Mouse (Mus musculus) MEL (cell line): ENCODE measurements around the gene Rph3al. TPM values are rescaled to one million over a fixed set of nuclear protein-coding genes. Genes with fewer than 3 reads are reported as not detected.

ENCODE experiments used
- DNase-seq: peaks from one replicate; pipeline ENCODE4 v3.0.0; 2011; ENCODE audit warnings: low read depth, low spot score
- H3K27ac ChIP-seq: 2 replicates; pipeline ENCODE4 v1.5.1; 2012; ENCODE audit warnings: low read depth, mild to moderate bottlenecking, control low read depth, low read length, moderate library complexity; ENCODE audit not compliant: control insufficient read depth
- H3K27me3 ChIP-seq, 2 experiments: fragments of 150-350 bp in 1 of 2; sonication (generic) in 1 of 2; 2 replicates each; pipeline ENCODE4 v1.6.1; 2012; ENCODE audit warnings: low read length in 2 of 2, mild to moderate bottlenecking in 2 of 2, improper control_type of control experiment in 1 of 2, moderate library complexity in 1 of 2; ENCODE audit not compliant: insufficient read depth in 2 of 2, control insufficient read depth in 1 of 2
- H3K36me3 ChIP-seq, 2 experiments: 2 replicates each; pipeline ENCODE4 v1.6.1; 2012 to 2014; ENCODE audit warnings: low read length in 2 of 2, improper control_type of control experiment in 1 of 2, inconsistent platforms in 1 of 2, mild to moderate bottlenecking in 1 of 2; ENCODE audit not compliant: insufficient read depth in 2 of 2, control insufficient read depth in 1 of 2
- H3K4me1 ChIP-seq, 2 experiments: fragments of 150-350 bp in 1 of 2; sonication (generic) in 1 of 2; 2 replicates each; pipeline ENCODE4 v1.6.1; 2012; ENCODE audit warnings: low read length in 2 of 2, improper control_type of control experiment in 1 of 2, mild to moderate bottlenecking in 1 of 2; ENCODE audit not compliant: insufficient read depth in 2 of 2, control insufficient read depth in 1 of 2
- H3K4me3 ChIP-seq, 2 experiments: fragments of 150-350 bp in 1 of 2; sonication (generic) in 1 of 2; 2 replicates each; pipeline ENCODE4 v1.5.1; 2012; ENCODE audit warnings: low read depth in 2 of 2, low read length in 2 of 2, mild to moderate bottlenecking in 2 of 2, moderate library complexity in 2 of 2, control low read depth in 1 of 2, improper control_type of control experiment in 1 of 2; ENCODE audit not compliant: control insufficient read depth in 1 of 2, insufficient read depth in 1 of 2
- H3K79me2 ChIP-seq: 2 replicates; pipeline ENCODE4 v1.6.1; 2012; ENCODE audit warnings: mild to moderate bottlenecking, low read length, moderate library complexity; ENCODE audit not compliant: control insufficient read depth, poor library complexity, insufficient read depth
- H3K9ac ChIP-seq: 2 replicates; pipeline ENCODE4 v1.6.1; 2012; ENCODE audit warnings: low read depth, mild to moderate bottlenecking, control low read depth, low read length, moderate library complexity; ENCODE audit not compliant: control insufficient read depth, poor library complexity, severe bottlenecking
- H3K9me3 ChIP-seq: fragments of 150-350 bp; sonication (generic); replicated peaks from 2 replicates; pipeline ENCODE4 v1.6.1; 2012; ENCODE audit warnings: mild to moderate bottlenecking, low read length, improper control_type of control experiment, moderate library complexity; ENCODE audit not compliant: insufficient read depth
- BHLHE40 ChIP-seq: IDR thresholded peaks from 2 replicates; pipeline ENCODE4 v1.6.1; 2012; ENCODE audit warnings: low read depth, mild to moderate bottlenecking, inconsistent platforms, low read length, improper control_type of control experiment, borderline replicate concordance
- CHD1 ChIP-seq: IDR thresholded peaks from 2 replicates; pipeline ENCODE4 v1.6.1; 2012; ENCODE audit warnings: low read depth, mild to moderate bottlenecking, inconsistent platforms, low read length, improper control_type of control experiment
- ELF1 ChIP-seq: IDR thresholded peaks from 2 replicates; pipeline ENCODE4 v1.6.1; 2014; ENCODE audit warnings: low read depth, mild to moderate bottlenecking, inconsistent platforms, low read length, improper control_type of control experiment, moderate library complexity
- EP300 ChIP-seq, 2 experiments: IDR thresholded peaks; 2 replicates each; pipeline ENCODE4 v1.6.1; 2011; ENCODE audit warnings: improper control_type of control experiment in 2 of 2, low read length in 2 of 2, low read depth in 1 of 2, mild to moderate bottlenecking in 1 of 2
- GABPA ChIP-seq: IDR thresholded peaks from 2 replicates; pipeline ENCODE4 v1.6.1; 2012; ENCODE audit warnings: low read depth, mild to moderate bottlenecking, inconsistent platforms, low read length, improper control_type of control experiment, moderate library complexity
- JUND ChIP-seq: IDR thresholded peaks from 2 replicates; pipeline ENCODE4 v1.6.1; 2011; ENCODE audit warnings: low read depth, mild to moderate bottlenecking, improper control_type of control experiment, low read length
- MAFK ChIP-seq: IDR thresholded peaks from 2 replicates; pipeline ENCODE4 v1.6.1; 2011; ENCODE audit warnings: low read depth, mild to moderate bottlenecking, low read length, improper control_type of control experiment, borderline replicate concordance
- MXI1 ChIP-seq: IDR thresholded peaks from 2 replicates; pipeline ENCODE4 v1.6.1; 2011; ENCODE audit warnings: mild to moderate bottlenecking, low read depth, low read length, improper control_type of control experiment
- MYC ChIP-seq: IDR thresholded peaks from 2 replicates; pipeline ENCODE4 v1.6.1; 2011; ENCODE audit warnings: low read depth, mild to moderate bottlenecking, low read length, improper control_type of control experiment, moderate library complexity
- NELFE ChIP-seq: IDR thresholded peaks from 2 replicates; pipeline ENCODE4 v1.6.1; 2011; ENCODE audit warnings: low read depth, low read length, improper control_type of control experiment
- POLR2AphosphoS2 ChIP-seq: IDR thresholded peaks from 2 replicates; pipeline ENCODE4 v1.6.1; 2011; ENCODE audit warnings: low read length, improper control_type of control experiment
- SIN3A ChIP-seq: IDR thresholded peaks from 2 replicates; pipeline ENCODE4 v1.6.1; 2012; ENCODE audit warnings: low read length, improper control_type of control experiment, inconsistent platforms
- TBP ChIP-seq: IDR thresholded peaks from 2 replicates; pipeline ENCODE4 v1.8.0; 2011; ENCODE audit warnings: low read depth, low read length, improper control_type of control experiment
- TCF12 ChIP-seq: IDR thresholded peaks from 2 replicates; pipeline ENCODE4 v1.6.1; 2014; ENCODE audit warnings: low read depth, mild to moderate bottlenecking, inconsistent platforms, low read length, improper control_type of control experiment, moderate library complexity
- USF1 ChIP-seq: IDR thresholded peaks from 2 replicates; pipeline ENCODE4 v1.6.1; 2014; ENCODE audit warnings: low read depth, mild to moderate bottlenecking, inconsistent platforms, low read length, improper control_type of control experiment, moderate library complexity
- ZC3H11A ChIP-seq: IDR thresholded peaks from 2 replicates; pipeline ENCODE4 v1.6.1; 2012; ENCODE audit warnings: low read depth, mild to moderate bottlenecking, inconsistent platforms, low read length, improper control_type of control experiment
- ZNF384 ChIP-seq: IDR thresholded peaks from 2 replicates; pipeline ENCODE4 v1.6.1; 2012; ENCODE audit warnings: low read depth, mild to moderate bottlenecking, inconsistent platforms, low read length, improper control_type of control experiment
- polyA plus RNA-seq, 2 experiments: library from polyadenylated mRNA; stranded (reverse) in 1 of 2; unstranded in 1 of 2; fragments of >175 nt in 1 of 2; fragments of >200 nt in 1 of 2; gene quantifications; 2 replicates each; pipeline versions ENCODE4 v1.2.1 to v1.2.4; 2012; ENCODE audit warnings: low replicate concordance in 2 of 2, low read depth in 1 of 2; ENCODE audit not compliant: insufficient read length in 2 of 2, insufficient read depth in 1 of 2, missing spikeins in 1 of 2
- total RNA-seq: library from RNA; depleted of rRNA; stranded (reverse); fragments of 300-350 nt; gene quantifications from 2 replicates; pipeline ENCODE4 v1.2.3, GENCODE M21; 2012

Rph3al gene
- total and polyA plus RNA-seq, 3 experiments = 9.4 to 23.0 TPM; not detected in 1

DNA sequence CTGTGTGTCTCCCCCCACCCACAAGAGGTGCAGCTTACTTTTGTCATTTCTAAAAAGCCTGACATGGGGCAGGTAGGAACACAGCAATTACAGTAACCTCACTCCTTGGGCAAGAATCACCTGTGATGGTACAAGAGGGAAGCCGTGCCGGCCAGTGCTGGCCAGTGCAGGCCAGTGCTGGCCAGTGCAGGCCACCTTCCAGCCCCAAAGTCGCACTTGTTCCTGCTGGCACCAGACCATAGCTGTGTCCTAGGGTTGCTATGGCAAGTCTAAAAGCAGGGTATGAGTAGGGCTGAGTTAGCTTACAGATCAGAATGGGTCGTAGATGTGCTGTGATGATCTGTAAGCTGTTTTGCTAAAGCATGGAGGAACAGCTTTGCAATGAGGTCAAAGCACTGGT lies 15.5 kb downstream of the Rph3al start:
- no peak overlapping the region for H3K4me3 ChIP-seq
- H3K79me2 ChIP-seq = no peaks in the 10 kb centered on the region
- peaks cover 25 to 33% of the 10 kb centered on the region in 2 experiments for H3K4me1 ChIP-seq
- TF ChIP-seq USF1 (no peak), GABPA (no peak), MYC (no peak), EP300 (IDR thresholded peaks at IDR 0.05; ENCODE audit: low read depth in 1 of 2, low read length in 2 of 2) (no peak), ELF1 (no peak), TBP (no peak), MXI1 (no peak)
- TF ChIP-seq, all 39 proteins: peak for 0
- Histone ChIP-seq H3K9me3 (no peaks in the 10 kb centered on the region), H3K36me3 (peaks cover 0 to 15% of the 10 kb centered on the region in 2 experiments; a peak in 2 of 4 replicates), H3K27me3 (no peaks in the 10 kb centered on the region), H3K9ac (no peak overlapping the region), H3K27ac (no peak overlapping the region)
- DNase-seq = no peak

GRCm38 (mm10) chr11:75919139-75919538 lies 19.1 kb downstream of the Rph3al start:
- H3K27me3 ChIP-seq = no peaks in the 10 kb centered on the region
- H3K79me2 ChIP-seq = no peaks in the 10 kb centered on the region
- no peak for TF ChIP-seq NELFE
- no peak for TF ChIP-seq GABPA
- TF ChIP-seq MAFK = no peak
- no peak for TF ChIP-seq ZNF384
- no peak for TF ChIP-seq TCF12
- TF ChIP-seq BHLHE40 = no peak
- no peak for TF ChIP-seq CHD1
- TF ChIP-seq SIN3A = no peak
- TF ChIP-seq JUND = no peak
- TF ChIP-seq ZC3H11A = no peak
- no peak for TF ChIP-seq EP300 (IDR thresholded peaks at IDR 0.05; ENCODE audit: low read depth in 1 of 2, low read length in 2 of 2)
- no peak for TF ChIP-seq POLR2AphosphoS2
- TF ChIP-seq, all 39 proteins: peak for 0
- peaks cover 0 to 5% of the 10 kb centered on the region in 2 experiments; a peak in 1 of 4 replicates for H3K36me3 ChIP-seq
- no peak for DNase-seq
- peaks cover 11 to 21% of the 10 kb centered on the region in 2 experiments for H3K4me1 ChIP-seq
- H3K9me3 ChIP-seq = no peaks in the 10 kb centered on the region
- no peak overlapping the region for H3K27ac ChIP-seq
- no peak overlapping the region for H3K4me3 ChIP-seq
- no peak overlapping the region for H3K9ac ChIP-seq
